Mouse (Mus musculus): Measurements from ENCODE around the gene Krtap4-2. TPM values are rescaled to one million over a fixed set of nuclear protein-coding genes. Genes with fewer than 3 reads are reported as not detected.
"Not testable (repeated sequence)": the region's sequence is repeated elsewhere in the genome, so short reads cannot be mapped to it uniquely, and the experiment has no call there.

The Krtap4-2 gene
- polyA plus RNA-seq, 1 experiment from 2014 or later: not detected

GRCm38 (mm10) chr11:99646444-99646843 is 11.6 kb upstream of the Krtap4-2 start:
- no peak for ATAC-seq (replicated peaks; ENCODE audit: insufficient number of reproducible peaks, low FRiP score, low TSS enrichment, low read depth)
- H3K4me2 ChIP-seq (ENCODE audit: low read depth, low read length): no peak overlapping the region
- H3K9me3 ChIP-seq (replicated peaks; ENCODE audit: control insufficient read depth, low read length): no peaks in the 10 kb centered on the region
- no peaks in the 10 kb centered on the region for H3K27me3 ChIP-seq (ENCODE audit: control insufficient read depth, insufficient read depth, low read length)
- no peaks in the 10 kb centered on the region for H3K4me1 ChIP-seq (ENCODE audit: control insufficient read depth, insufficient read depth, low read length)
- H3K9ac ChIP-seq (replicated peaks; ENCODE audit: low read length): no peak overlapping the region
- H3K27ac ChIP-seq (replicated peaks; ENCODE audit: low read depth, low read length): no peak overlapping the region
- no peak for DNase-seq (ENCODE audit: low spot score)
- H3K36me3 ChIP-seq (replicated peaks; ENCODE audit: control insufficient read depth, insufficient read depth, low read depth, low read length): no peaks in the 10 kb centered on the region
- H3K4me3 ChIP-seq (ENCODE audit: low read depth, low read length): no peak overlapping the region
- WGBS: 82% methylated on average over 15 of the region's 15 CpGs

- ATAC-seq (replicated peaks; ENCODE audit: insufficient number of reproducible peaks, low FRiP score, low TSS enrichment, low read depth) (no peak), DNase-seq (ENCODE audit: low spot score) (no peak)
- H3K9me3 ChIP-seq (replicated peaks; ENCODE audit: control insufficient read depth, low read length): no peaks in the 10 kb centered on the region
- no peak overlapping the region for H3K9ac ChIP-seq (replicated peaks; ENCODE audit: low read length)
- no peaks in the 10 kb centered on the region for H3K36me3 ChIP-seq (replicated peaks; ENCODE audit: control insufficient read depth, insufficient read depth, low read depth, low read length)
- H3K4me2 ChIP-seq (ENCODE audit: low read depth, low read length): no peak overlapping the region
- H3K27ac ChIP-seq (replicated peaks; ENCODE audit: low read depth, low read length): no peak overlapping the region
- H3K4me3 ChIP-seq (ENCODE audit: low read depth, low read length): no peak overlapping the region
- WGBS: 78% methylated on average over 3 of the region's 3 CpGs
- H3K4me1 ChIP-seq (ENCODE audit: control insufficient read depth, insufficient read depth, low read length): no peaks in the 10 kb centered on the region
- no peaks in the 10 kb centered on the region for H3K27me3 ChIP-seq (ENCODE audit: control insufficient read depth, insufficient read depth, low read length)
Measured at GRCm38 (mm10) chr11:99644351-99644750, 9.5 kb upstream of the Krtap4-2 start.

- not testable (repeated sequence) for H3K4me3 ChIP-seq (ENCODE audit: low read depth, low read length); H3K9ac ChIP-seq (replicated peaks; ENCODE audit: low read length); H3K4me1 ChIP-seq (ENCODE audit: control insufficient read depth, insufficient read depth, low read length); H3K4me2 ChIP-seq (ENCODE audit: low read depth, low read length); H3K27me3 ChIP-seq (ENCODE audit: control insufficient read depth, insufficient read depth, low read length); H3K9me3 ChIP-seq (replicated peaks; ENCODE audit: control insufficient read depth, low read length); DNase-seq (ENCODE audit: low spot score); ATAC-seq (replicated peaks; ENCODE audit: insufficient number of reproducible peaks, low FRiP score, low TSS enrichment, low read depth); H3K36me3 ChIP-seq (replicated peaks; ENCODE audit: control insufficient read depth, insufficient read depth, low read depth, low read length); H3K27ac ChIP-seq (replicated peaks; ENCODE audit: low read depth, low read length)
- WGBS: 88% methylated on average over 9 of the region's 9 CpGs
Measured at GRCm38 (mm10) chr11:99643635-99644139, 8.8 kb upstream of the Krtap4-2 start, which contains the start of gene Krtap4-7. TSS of gene Krtap4-7 (minus strand) at chr11:99644089.

GRCm38 (mm10) chr11:99640926-99641325 is 6.0 kb upstream of the Krtap4-2 start:
- Histone ChIP-seq H3K27me3 (ENCODE audit: control insufficient read depth, insufficient read depth, low read length) (no peaks in the 10 kb centered on the region), H3K36me3 (replicated peaks; ENCODE audit: control insufficient read depth, insufficient read depth, low read depth, low read length) (no peaks in the 10 kb centered on the region), H3K4me3 (ENCODE audit: low read depth, low read length) (no peak overlapping the region), H3K9me3 (replicated peaks; ENCODE audit: control insufficient read depth, low read length) (no peaks in the 10 kb centered on the region), H3K9ac (replicated peaks; ENCODE audit: low read length) (no peak overlapping the region), H3K27ac (replicated peaks; ENCODE audit: low read depth, low read length) (no peak overlapping the region), H3K4me1 (ENCODE audit: control insufficient read depth, insufficient read depth, low read length) (no peaks in the 10 kb centered on the region), H3K4me2 (ENCODE audit: low read depth, low read length) (no peak overlapping the region)
- 20% methylated on average over 1 of the region's 1 CpGs for WGBS
- peak; percentile 32 for DNase-seq (ENCODE audit: low spot score)
- no peak for ATAC-seq (replicated peaks; ENCODE audit: insufficient number of reproducible peaks, low FRiP score, low TSS enrichment, low read depth)

GRCm38 (mm10) chr11:99637086-99637485 is 2.2 kb upstream of the Krtap4-2 start:
- no peaks in the 10 kb centered on the region for H3K27me3 ChIP-seq (ENCODE audit: control insufficient read depth, insufficient read depth, low read length)
- DNase-seq (ENCODE audit: low spot score): no peak

GRCm38 (mm10) chr11:99633293-99633692 is 1.6 kb downstream of the Krtap4-2 start:
- Histone ChIP-seq H3K27ac (replicated peaks; ENCODE audit: low read depth, low read length) (no peak overlapping the region), H3K9ac (replicated peaks; ENCODE audit: low read length) (no peak overlapping the region), H3K4me3 (ENCODE audit: low read depth, low read length) (no peak overlapping the region), H3K27me3 (ENCODE audit: control insufficient read depth, insufficient read depth, low read length) (no peaks in the 10 kb centered on the region), H3K4me1 (ENCODE audit: control insufficient read depth, insufficient read depth, low read length) (no peaks in the 10 kb centered on the region), H3K36me3 (replicated peaks; ENCODE audit: control insufficient read depth, insufficient read depth, low read depth, low read length) (no peaks in the 10 kb centered on the region), H3K4me2 (ENCODE audit: low read depth, low read length) (no peak overlapping the region), H3K9me3 (replicated peaks; ENCODE audit: control insufficient read depth, low read length) (no peaks in the 10 kb centered on the region)
- DNase-seq (ENCODE audit: low spot score) (no peak), ATAC-seq (replicated peaks; ENCODE audit: insufficient number of reproducible peaks, low FRiP score, low TSS enrichment, low read depth) (no peak)
- WGBS: 60% methylated on average over 2 of the region's 2 CpGs

More at GRCm38 (mm10) chr11:99637086-99637485, 2.2 kb upstream of the Krtap4-2 start:
- WGBS: 80% methylated on average over 1 of the region's 1 CpGs
- Histone ChIP-seq H3K4me3 (ENCODE audit: low read depth, low read length) (no peak overlapping the region), H3K36me3 (replicated peaks; ENCODE audit: control insufficient read depth, insufficient read depth, low read depth, low read length) (no peaks in the 10 kb centered on the region), H3K9ac (replicated peaks; ENCODE audit: low read length) (no peak overlapping the region), H3K9me3 (replicated peaks; ENCODE audit: control insufficient read depth, low read length) (no peaks in the 10 kb centered on the region), H3K4me1 (ENCODE audit: control insufficient read depth, insufficient read depth, low read length) (no peaks in the 10 kb centered on the region), H3K4me2 (ENCODE audit: low read depth, low read length) (no peak overlapping the region), H3K27ac (replicated peaks; ENCODE audit: low read depth, low read length) (no peak overlapping the region)
- ATAC-seq (replicated peaks; ENCODE audit: insufficient number of reproducible peaks, low FRiP score, low TSS enrichment, low read depth): no peak

GRCm38 (mm10) chr11:99630890-99631289 is 4.0 kb downstream of the Krtap4-2 start:
- 88% methylated on average over 3 of the region's 3 CpGs for WGBS
- Histone ChIP-seq H3K27ac (replicated peaks; ENCODE audit: low read depth, low read length) (no peak overlapping the region), H3K4me3 (ENCODE audit: low read depth, low read length) (no peak overlapping the region), H3K36me3 (replicated peaks; ENCODE audit: control insufficient read depth, insufficient read depth, low read depth, low read length) (no peaks in the 10 kb centered on the region), H3K27me3 (ENCODE audit: control insufficient read depth, insufficient read depth, low read length) (no peaks in the 10 kb centered on the region), H3K9me3 (replicated peaks; ENCODE audit: control insufficient read depth, low read length) (no peaks in the 10 kb centered on the region), H3K4me2 (ENCODE audit: low read depth, low read length) (no peak overlapping the region), H3K9ac (replicated peaks; ENCODE audit: low read length) (no peak overlapping the region), H3K4me1 (ENCODE audit: control insufficient read depth, insufficient read depth, low read length) (no peaks in the 10 kb centered on the region)
- ATAC-seq (replicated peaks; ENCODE audit: insufficient number of reproducible peaks, low FRiP score, low TSS enrichment, low read depth) (no peak), DNase-seq (ENCODE audit: low spot score) (no peak)

GRCm38 (mm10) chr11:99628138-99628537 is 6.7 kb downstream of the Krtap4-2 start, which contains the start of gene Krtap4-1:
TSS of gene Krtap4-1 (minus strand) at chr11:99628238.
- no peaks in the 10 kb centered on the region for H3K4me1 ChIP-seq (ENCODE audit: control insufficient read depth, insufficient read depth, low read length)
- no peaks in the 10 kb centered on the region for H3K9me3 ChIP-seq (replicated peaks; ENCODE audit: control insufficient read depth, low read length)
- ATAC-seq (replicated peaks; ENCODE audit: insufficient number of reproducible peaks, low FRiP score, low TSS enrichment, low read depth) (no peak), DNase-seq (ENCODE audit: low spot score) (no peak)
- H3K4me3 ChIP-seq (ENCODE audit: low read depth, low read length): no peak within 1 kb of the TSS
- H3K4me2 ChIP-seq (ENCODE audit: low read depth, low read length): no peak within 1 kb of the TSS
- no peaks in the 10 kb centered on the region for H3K27me3 ChIP-seq (ENCODE audit: control insufficient read depth, insufficient read depth, low read length)
- H3K27ac ChIP-seq (replicated peaks; ENCODE audit: low read depth, low read length): no peak within 1 kb of the TSS
- H3K9ac ChIP-seq (replicated peaks; ENCODE audit: low read length): no peak within 1 kb of the TSS
- no peaks in the 10 kb centered on the region for H3K36me3 ChIP-seq (replicated peaks; ENCODE audit: control insufficient read depth, insufficient read depth, low read depth, low read length)
- WGBS: 78% methylated on average over 4 of the region's 4 CpGs

Measured in embryonic facial prominence, embryonic 11.5 days (tissue).